Mouse (Mus musculus) cerebellum, adult 9-10 months (tissue): ENCODE measurements around the gene Gm20479.

Experiments used
- DNase-seq: peaks from one replicate; pipeline ENCODE4 v3.0.0; 2022

Gm20479 gene

DNA sequence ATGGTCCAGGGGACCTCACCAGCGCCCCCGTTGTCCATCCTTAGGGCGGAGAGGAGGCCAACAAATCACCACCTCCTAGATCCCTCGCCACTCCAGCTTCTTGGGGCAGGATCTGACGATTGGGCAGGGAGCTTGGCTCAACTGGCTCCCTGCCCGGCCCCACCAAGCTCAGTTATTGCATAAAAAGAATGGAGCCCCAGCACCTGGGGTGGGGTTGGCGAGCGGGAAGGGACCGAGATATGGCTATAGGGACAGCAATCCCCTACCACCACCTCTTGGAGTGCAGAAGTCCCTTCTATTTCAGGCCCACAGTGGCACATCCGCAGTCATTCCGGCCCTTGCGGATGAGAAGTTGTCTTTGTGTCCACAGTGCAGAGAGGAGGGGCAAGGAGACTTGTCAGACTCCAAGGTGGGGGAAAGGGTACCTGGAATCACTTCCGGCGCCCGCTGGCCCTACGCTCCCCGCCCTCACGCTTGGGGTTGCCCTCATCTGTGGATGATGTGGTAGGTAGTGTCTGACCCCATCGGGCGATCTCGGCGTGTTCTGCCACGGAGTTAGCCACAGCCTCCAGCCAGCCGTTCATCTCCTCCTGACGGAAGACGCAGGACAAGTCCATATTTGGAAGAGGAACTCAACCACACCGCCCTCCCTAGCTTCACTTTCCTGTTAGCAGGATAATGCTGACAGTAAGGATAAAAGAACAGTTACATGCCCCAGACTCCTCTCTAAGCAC is at the start of gene Gm20479:
Gene Gm20479 (minus strand): TSS at position 559 of the 734 bp plus-strand sequence.
- no peak for DNase-seq

DNA sequence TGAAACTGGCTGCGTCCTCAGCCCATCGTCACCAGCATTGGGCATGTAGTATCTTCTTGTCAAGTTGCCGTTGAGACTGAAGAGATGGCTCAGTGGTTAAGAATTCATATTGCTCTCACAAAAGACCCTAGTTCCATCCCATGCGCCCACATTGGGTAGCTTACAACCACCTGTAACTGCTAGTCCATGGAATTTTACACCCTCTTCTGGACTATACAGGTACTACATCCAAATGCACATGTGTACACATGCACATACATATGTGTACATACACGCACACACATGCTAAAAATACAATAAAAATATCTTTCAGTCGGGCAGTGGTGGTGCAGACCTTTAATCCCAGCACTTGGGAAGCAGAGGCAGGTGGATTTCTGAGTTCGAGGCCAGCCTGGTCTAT is 49.3 kb upstream of the Gm20479 start:
- DNase-seq: peak; percentile 53

GRCm38 (mm10) chr7:27404203-27404942 is 47.2 kb upstream of the Gm20479 start:
- peak; percentile 36 for DNase-seq

DNA sequence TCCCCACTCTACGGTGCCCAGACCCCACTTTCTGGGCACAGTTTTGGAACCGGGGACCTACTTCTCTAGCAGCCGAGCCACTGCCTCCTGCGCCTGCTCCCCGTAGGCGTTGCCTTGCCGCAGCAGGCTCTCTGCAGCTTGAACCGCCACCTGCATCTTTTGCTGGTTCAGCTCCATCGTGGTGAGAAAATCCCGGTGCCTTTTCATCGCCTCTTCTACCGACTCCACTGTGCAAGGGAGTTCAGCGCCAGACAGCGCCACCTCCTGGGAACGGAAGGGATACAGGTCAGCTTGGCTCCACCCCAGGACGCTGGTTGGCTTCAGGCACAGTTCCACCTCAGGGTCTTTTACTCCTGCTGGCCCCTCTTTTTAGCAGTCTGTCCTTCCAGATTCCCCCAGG is 45.5 kb upstream of the Gm20479 start:
- DNase-seq: peak; percentile 89

- DNase-seq: no peak
Observed at GRCm38 (mm10) chr7:27400545-27400944, 43.3 kb upstream of the Gm20479 start.

DNA sequence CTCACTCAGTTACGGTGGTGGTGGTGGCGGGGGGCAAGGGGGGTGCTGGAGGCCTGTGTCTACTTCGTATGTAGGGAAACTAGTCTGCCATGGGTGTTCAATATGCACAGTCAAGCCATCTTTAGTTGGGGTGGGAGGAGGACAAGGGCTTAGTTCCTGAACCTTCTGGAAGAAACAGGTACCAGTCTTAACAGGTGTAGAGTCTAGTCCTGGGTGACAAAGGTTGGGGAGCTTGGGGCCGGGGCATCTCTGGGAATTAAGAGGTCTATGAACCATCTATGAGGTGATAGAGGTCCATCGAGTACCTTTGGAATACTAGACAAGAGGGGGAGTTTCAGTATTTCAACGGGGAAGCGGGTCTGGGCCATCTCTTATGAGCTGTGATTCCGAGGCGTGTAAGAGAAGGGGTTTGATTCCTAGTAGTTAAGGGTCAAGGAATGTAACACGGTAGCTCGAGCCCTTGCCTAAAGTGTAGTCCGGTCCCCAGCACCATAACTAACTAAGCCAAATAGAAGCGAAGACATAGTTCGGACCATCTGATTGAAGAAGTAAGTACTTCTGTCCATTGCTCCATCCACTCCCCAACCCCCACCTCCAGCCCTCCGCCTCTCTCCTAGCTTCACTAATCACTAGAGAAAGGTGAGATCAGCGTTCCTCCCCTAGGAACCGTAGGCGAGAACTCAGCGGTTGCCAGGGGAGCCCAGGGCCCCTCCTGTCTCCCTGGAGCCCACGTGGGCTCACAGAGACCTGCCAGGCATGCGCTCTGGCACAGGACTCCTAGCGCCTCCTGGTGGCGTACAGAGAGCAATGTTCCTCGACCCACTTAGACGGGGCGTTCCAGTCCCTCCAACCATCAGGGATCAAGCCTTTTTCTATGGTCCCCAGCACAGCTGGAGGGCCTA is 40.1 kb upstream of the Gm20479 start:
- peak; percentile 68 for DNase-seq

DNA sequence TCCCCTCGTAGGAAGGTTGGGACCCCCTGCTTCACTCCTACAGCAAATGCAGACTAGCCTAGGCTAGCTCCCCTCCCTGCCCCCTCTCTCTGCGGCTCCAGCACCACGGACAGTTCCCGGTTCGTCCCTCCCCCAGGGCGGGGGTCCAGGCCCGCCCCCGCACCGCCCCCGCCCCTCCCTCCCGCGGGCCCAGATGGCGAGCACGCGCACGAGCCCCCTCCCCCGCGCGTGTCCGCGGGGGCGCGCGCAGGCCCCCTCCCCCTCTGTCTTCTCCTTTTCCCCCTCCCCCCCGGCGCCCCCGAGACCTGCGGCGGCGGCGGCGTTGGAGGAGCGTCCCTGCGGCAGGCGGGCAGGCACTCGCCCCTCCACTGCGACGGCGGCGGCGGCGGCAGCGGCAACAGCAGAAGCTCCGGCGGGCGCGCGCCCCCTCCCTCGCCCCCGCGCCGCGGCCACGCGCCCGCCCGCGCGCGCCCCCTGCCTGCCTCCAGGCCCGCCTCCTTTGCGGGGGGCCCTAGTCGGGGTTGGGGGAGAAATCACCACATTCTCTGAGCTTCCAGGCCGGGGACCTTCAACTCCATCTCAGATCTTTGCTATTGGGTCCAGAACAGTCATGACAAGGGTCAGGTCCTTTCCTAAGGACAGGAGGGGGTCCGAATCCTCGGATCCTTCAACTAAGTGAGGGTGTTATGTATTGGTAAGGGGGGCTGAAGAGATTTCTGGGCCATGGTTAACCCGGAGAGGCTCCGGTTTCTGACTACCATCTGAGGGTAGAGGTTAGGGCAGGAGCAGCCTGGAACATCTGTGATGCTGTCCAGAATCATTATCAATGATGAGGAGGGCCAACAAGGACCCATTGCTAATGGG is 39.2 kb upstream of the Gm20479 start:
- peak; percentile 74 for DNase-seq

GRCm38 (mm10) chr7:27395521-27396183 is 38.4 kb upstream of the Gm20479 start:
- DNase-seq: peak; percentile 71

- DNase-seq: peak; percentile 61
Observed at GRCm38 (mm10) chr7:27391416-27391815, 34.2 kb upstream of the Gm20479 start.

DNA sequence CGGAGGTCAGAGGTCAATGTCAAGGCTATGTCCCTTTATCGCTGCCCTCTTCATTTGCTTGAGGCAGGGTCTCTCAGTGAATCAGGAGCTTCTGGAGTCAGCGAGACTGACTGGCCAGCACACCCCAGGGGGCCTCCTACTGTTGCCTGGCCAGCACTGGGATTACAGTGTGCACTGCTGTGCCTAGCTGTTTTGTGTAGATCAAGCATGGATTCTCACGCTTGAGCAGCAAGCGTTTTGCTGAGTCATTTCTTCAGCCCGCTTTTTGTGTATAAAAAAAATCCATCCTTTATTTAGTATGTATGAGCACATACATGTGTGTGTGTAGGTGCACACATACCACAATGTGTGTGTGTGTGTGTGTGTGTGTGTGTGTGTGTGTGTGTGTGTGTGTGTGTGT is 32.0 kb upstream of the Gm20479 start:
- DNase-seq: no peak

- no peak for DNase-seq
Observed at GRCm38 (mm10) chr7:27384731-27385130, 27.5 kb upstream of the Gm20479 start.

DNA sequence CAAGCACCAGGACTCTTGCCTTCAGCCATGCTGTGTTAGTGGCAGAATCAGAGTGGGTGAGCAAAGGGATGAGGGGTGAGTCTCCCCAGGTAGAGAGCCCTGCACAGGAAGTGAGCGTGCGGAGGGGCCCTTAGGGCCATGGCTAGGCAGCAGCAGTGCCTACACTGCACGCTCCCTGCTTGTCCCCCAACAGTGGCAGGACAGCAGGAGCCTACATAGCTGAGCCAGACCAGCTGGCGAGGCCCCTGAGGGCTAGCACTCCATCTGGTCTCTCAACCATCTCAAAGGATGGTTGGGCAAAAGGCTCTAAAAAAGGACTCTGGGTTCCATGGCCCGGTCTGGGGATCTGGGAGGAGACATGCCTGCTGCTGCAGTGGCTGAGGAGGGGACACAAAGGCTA is 26.9 kb upstream of the Gm20479 start:
- peak; percentile 81 for DNase-seq

GRCm38 (mm10) chr7:27383233-27383632 is 26.0 kb upstream of the Gm20479 start:
- DNase-seq: no peak

DNA sequence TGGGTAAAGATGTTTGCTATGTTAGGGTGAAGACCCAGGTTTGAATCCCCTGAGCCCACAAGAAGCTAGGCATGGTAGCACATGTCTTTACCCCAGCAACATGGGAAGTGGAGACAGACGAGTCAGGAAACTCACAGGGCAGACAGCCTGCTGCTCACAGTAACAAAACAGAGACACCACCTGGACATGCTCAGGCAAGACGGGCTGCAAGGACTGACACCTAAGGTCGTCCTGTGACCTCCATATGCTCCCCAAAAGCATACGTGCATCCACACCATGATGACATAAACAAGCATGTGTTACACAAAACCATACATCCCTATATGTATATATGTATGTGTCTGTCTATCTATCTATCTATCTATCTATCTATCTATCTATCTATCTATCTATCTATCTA is 24.3 kb upstream of the Gm20479 start:
- no peak for DNase-seq

GRCm38 (mm10) chr7:27381009-27381408 is 23.8 kb upstream of the Gm20479 start:
- no peak for DNase-seq

- no peak for DNase-seq
Observed at GRCm38 (mm10) chr7:27379836-27380235, 22.6 kb upstream of the Gm20479 start.

DNA sequence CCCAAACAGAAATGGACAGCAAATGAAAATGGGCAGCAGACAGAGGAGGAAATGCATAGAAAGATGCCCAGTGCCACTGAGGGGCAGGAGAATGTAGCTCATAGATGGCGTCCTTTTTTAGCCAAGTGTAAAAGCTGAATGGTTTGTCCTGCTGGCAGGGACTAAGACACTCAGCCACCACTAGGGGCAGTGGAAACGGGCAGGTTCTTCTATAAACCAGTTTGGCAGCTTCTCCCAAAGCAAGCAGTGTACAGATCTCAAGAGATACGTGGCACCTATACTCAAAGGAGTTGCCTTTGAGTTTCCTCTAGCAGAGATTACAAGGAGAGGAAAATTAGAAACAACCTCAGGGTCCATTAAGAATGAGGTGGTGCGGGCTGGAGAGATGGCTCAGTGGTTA is 21.2 kb upstream of the Gm20479 start:
- DNase-seq: no peak

DNA sequence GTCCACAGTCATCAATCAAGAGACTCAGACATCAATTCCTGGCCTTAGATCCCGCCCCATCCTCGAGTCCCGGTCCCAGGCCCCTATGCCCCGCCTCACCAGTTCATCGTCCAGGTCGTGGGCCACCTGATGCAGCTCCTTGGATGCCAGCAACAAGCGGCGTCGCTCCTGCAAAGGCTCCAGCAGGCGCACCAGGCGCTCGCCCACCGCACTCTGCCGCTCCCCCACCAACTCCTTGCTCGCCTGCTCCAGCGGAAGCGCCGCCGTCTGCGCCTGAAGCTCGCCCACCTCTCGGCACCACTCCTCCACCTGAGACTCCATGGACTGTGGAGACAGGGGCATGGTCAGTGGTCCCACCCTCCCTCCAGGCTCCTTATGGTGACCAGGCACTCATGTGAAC is 18.1 kb upstream of the Gm20479 start:
- no peak for DNase-seq

DNA sequence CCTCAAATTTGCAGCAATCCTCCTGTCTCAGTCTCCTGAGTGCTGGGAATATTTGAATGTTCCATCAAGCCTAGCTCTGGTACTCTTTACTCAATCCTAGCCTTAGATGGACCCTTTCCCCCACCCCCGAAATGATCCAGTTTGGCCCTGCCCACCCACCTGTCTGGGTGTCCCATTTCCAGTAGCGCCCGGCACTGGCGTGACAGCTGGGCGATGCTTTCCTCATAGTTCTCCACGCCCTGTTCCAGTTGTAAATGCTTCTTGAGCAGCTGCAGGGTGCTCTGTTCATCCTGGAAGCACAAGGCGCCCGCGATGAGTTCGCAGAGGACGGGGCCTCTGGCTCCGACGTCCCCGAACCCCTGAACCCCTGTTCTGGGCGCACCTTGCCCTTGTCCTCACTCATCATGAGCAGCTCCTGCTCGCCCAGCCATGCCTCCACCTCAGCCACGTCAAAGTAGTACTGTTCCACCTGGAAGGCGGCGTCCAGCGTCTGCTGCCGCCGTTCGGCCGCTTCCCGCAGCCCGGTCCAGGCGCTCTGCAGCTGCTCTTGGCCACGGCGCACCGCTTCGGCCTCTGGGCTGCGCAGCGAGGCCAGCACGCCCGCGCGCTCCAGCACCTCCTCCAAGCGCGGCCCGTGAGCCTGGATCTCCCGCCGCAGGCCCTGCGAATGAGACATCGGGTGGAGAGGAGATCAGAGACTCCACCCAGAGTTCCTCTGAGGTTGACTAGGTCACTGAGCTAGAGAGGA is 14.7 kb upstream of the Gm20479 start:
- DNase-seq: no peak

DNA sequence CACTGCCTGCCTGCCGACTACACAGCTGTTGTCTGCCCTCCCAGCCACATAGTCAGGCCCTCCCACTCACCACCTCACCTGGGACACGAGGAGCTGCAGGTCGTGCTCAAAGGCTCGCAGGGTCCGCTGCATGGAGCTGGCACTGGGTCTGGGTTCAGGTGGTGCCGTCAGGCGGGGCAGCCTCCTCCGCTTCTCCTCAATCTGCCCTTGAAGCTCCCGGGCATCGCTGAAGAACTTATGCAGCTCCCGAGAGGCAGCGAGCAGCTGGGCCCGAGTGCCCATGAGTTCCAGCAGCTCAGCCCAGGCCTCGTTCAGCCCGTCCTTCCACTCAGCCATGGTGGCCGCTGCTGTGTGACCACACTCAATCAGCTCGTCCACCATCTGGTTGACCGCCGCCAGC is 11.9 kb upstream of the Gm20479 start:
- no peak for DNase-seq

GRCm38 (mm10) chr7:27367976-27368375 is 10.8 kb upstream of the Gm20479 start:
- DNase-seq: no peak
